Mouse (Mus musculus) T-helper 17 cell (primary cell): ENCODE data around the gene Zfp593.
"Not testable (repeated sequence)": the region's sequence is repeated elsewhere in the genome, so short reads cannot be mapped to it uniquely, and the experiment has no call there.

ENCODE experiments used
- in situ Hi-C, 2 experiments: fragments of 300-600 bp; cut with MboI, MseI; formaldehyde crosslinking; loops; 1 replicate in 1 of 2; 2 replicates in 1 of 2; pipeline ENCODE4 v1.15.1; 2025; ENCODE audit warnings: high pct_unique_total_duplicates in 2 of 2

Gene Zfp593

DNA sequence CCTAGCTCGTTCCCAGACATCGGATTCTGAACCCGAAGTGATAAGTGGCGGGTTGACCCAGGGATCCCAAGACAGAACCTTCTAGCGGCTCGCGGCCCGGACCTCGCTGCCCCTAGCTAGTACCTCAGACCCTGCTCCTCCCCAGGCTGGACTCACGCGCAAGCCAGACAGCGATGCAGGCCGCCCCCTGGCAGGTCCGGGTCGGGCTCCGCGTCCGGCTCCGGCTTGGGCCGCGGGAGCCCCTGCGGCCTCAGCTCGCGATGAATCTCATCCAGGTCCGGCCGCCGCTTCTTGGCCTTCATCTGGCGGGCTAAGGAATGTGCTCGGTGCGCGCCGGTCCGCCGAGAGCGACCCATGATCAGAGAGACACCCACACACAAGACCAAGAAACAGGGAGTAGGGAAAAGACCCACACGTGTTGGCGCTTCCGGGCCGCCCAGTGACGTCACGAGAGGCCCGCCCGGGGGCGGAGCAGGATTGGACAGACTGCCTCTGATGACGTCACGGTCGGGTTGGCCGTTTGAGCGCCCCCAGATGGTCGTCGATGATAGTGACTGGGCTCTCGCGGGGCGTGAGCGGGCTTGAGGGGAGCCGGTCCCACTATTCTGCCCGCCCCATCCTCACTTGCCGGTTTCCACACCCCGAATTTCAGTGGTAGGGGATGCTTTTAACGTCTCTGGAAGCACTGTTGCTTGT lies at the start of gene Zfp593:
TSS of gene Zfp593 (minus strand) at position 445 of the 696 bp plus-strand sequence.
- in situ Hi-C loops = loop anchor here in 1 of 2 experiments (5.0 kb wide), 1 partner anchor 47 kb away; no protein-coding TSS in a partner anchor

DNA sequence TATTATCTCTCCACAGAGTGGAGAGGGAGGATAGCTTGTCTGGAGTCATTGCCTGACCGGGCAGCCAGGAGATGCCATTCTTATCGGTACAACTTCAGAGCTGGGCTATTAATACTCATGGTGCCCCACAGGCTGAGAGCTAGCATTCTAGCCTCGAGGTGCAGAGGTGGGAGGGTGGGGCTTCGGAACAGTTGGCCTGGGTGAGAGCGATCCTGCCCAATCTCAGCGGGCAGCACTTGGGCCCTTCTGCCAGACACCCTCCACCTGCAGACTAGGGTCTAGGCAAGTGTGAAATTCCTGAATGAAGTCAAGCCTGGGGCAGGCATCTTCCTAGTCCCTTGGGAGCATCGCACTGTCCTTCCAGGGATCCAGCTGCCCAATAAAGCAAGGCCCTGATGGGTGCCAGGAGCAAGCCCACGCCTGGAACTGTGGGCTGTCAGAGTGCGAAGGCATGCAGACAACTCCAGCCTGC lies 48.3 kb upstream of the Zfp593 start:
- in situ Hi-C loops = loop anchor here (5.0 to 10.0 kb wide), 3 partner anchors 46 to 109 kb away; partner anchors contain the start of genes Cep85 (in 1 of the 2), Gm30191 (in 1 of the 2) and Zfp593 (in 1 of the 2)

DNA sequence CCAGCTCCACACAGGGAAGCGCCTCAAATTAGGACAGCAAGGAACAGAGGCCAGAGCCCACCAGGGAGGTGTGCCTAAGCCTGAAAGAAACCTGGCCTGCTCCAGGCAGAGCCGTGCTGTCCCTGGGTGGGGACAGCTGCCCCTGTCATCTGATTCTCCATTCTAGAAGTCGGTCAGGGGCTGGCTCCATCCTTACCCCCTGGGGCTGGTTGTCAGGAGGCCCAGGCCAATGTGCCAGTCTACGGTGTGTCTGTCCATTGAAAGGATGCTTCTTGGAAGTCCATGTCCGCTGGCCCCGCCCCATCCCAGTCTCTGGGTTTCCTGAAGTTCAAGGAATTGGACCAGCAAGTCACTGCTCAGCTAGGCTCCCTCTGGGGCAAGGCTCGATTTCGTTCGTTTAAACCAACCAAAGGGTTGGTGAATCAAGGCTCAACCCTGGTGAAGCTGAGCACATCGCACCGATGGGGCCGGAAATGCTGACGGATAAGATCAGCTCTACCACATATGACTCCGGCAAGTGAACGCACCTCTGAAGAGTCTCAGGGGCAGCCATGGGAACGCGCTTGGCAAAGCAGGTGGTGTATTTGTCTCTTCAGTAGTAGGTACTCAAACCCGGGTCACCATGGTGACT lies 47.8 kb upstream of the Zfp593 start:
- in situ Hi-C loops = loop anchor here (5.0 to 10.0 kb wide), 3 partner anchors 46 to 108 kb away; partner anchors contain the start of genes Cep85 (in 1 of the 2), Gm30191 (in 1 of the 2) and Zfp593 (in 1 of the 2)

DNA sequence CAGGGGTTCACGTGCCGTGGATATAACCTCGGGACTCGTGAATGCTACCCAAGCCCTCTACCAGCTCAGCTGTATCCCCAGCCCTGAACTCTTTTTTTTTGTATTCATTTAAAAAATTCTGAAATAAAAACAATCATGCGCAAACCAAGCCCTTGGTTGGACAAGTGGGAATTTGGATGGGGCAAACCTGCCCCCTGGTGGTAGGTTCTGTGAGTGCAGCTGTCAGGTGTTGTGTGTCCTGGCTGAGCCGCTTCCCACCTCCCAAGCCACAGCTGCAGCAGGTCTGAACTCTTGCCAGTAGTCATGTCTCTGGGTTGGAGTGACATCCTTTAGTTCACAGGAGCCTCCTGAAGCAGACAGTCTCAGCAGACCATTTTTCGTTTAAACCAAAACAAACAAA lies 46.7 kb upstream of the Zfp593 start:
- in situ Hi-C loops = loop anchor here (5.0 to 10.0 kb wide), 3 partner anchors 45 to 107 kb away; partner anchors contain the start of genes Cep85 (in 1 of the 2), Gm30191 (in 1 of the 2) and Zfp593 (in 1 of the 2)

DNA sequence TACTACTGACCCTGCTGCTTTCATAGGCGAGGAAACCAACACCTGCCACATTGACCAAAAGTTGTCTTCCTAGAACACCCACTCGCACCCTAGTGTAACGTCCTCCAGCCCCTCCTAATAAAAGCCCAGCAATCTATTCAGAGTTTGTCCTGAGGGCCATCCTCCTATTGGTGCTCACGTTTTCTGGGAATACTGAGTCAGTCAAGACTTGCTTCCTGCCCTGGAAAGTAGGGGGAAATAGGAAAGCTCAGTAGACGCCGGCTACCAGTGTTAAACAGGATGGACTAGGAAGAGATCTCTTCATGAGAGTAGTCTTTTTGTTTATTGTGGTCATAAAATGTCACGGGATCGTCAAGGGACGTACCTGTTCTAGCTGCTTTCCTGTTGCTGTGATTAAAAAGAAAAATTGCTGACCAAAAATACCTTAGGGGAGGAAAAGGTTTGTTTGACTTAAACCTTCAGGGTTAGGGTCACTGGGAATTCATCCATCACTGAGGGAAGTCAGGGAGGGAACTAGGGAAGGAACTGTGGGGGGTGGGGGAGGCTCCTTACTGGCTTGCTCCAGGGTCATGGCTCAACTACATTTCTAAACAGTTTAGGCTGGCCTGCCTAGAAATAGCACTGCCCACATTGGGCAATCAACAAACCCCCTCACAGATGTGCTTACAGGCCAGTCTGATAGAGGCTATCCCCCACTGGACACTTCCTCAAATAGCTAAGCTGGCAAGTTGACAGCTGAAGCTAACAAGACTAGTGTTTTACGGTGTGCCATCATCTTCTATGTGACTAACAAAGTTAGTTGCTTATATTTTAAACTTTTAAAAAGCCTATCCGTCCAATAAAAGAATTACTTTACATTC lies 43.2 kb upstream of the Zfp593 start:
- in situ Hi-C loops = loop anchor here in 1 of 2 experiments (10.0 kb wide), 1 partner anchor 1156 kb away; no protein-coding TSS in a partner anchor

DNA sequence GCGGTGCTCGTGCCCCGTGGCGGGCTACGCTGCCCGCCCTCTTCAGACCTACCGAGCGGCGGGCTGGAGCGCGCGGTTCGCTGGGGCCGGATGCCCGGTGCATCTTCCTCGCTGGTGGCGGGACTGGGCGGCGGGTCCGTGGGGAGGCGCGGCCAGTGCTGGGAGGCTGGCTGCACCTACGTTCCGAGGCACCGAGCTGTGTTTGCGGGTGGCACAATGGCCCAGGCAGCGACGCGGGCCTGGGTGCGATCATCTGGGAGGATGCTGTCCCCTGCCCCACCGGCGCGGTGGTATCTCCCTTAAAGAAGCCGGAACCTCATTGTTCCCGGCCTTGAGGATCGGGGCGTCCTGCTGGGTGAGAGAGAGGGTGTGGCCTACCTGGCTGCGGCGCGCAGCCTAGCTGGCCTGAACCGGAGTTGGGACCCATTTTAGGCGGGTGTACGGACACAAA lies 42.2 kb upstream of the Zfp593 start, which contains the start of gene Pdik1l:
TSS of gene Pdik1l (minus strand) at position 321 of the 451 bp plus-strand sequence.
- in situ Hi-C loops = loop anchor here in 1 of 2 experiments (10.0 kb wide), 1 partner anchor 1157 kb away; no protein-coding TSS in a partner anchor

DNA sequence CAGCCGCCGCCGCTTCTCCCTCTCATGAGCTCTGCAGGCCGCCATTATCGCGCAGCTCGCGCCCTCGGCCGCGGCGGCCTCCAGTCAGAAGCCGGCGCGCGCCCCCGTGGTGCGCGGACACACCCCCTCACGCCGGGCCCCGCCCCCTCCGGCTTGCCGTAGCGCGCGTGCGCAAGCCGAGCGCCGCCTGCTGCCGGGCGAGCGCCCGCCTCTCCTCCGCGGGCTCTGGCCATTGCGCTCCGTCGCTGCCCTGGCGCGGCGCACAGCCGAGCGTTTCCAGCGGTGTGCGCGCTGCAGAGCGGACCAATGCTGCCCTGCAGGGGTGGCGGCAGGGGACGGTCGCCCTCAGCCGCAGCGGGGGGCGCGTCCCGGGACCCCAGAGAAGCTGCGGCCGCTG lies 41.8 kb upstream of the Zfp593 start:
- in situ Hi-C loops = loop anchor here in 1 of 2 experiments (10.0 kb wide), 1 partner anchor 1158 kb away; no protein-coding TSS in a partner anchor

DNA sequence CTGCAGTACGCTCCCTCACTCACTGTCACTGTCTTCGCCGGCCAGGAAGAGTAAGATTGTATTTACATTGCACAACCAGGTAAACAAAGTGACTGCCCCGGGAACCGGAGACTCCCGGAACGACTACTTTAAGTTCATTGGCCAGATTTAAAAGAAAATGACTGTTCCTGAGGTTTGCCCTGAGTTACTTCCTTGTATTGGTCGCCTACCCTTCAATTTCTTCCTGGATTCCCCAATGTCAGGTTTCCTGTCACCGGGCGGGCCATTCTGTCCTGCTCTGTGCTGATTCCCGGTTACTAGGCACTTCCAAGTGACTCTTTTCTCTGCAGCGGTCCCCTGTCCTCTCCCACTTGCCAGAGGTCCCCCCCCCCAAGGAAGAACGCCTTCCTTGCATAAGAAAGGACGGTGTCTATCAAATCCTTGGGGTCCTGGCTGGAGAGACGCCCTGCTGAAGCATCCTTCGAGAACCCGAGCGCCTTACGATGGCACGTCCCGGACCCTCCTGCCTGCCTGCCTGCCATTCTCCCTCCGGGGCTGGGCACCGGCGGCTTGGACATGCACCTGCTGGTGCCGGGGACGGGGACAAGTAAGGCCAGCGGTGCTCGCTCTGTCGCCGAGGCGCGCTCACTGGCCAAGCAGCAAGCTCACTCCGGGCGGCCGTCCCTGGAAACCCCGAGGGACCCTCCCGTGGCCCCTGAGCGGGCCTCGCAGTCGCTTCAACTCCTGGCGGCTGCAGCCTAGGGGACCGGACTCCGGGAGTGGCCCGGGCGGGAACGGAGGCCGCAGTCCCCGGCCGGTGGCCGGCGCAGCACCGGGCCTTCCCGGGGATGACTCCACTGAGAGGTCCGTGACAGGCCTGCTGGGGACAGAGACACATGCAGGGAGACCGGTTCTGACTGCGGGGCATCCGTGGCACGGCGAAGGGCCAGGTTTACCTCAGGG lies 41.1 kb upstream of the Zfp593 start:
- in situ Hi-C loops = loop anchor here in 1 of 2 experiments (10.0 kb wide), 1 partner anchor 1158 kb away; no protein-coding TSS in a partner anchor

DNA sequence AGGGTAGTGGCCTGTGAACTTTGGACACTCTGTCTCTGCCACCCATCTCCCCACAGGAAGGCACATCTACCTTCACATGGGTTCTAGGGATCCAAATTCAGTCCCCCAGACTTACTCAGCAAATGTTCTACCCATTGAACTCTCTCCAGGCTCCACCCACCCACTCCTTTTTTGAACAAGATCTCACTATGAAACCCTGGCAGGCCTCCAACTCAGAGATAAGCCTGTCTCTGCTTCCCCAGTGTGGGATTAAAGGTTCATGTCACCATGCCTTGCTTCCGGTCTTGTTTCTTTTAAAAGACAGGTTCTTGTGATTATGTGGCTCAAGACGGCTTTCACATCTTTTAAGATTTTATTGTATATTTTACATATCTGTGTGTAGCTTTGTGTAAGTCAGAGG lies 39.5 kb upstream of the Zfp593 start:
- in situ Hi-C loops = loop anchor here in 1 of 2 experiments (10.0 kb wide), 1 partner anchor 1160 kb away; no protein-coding TSS in a partner anchor

DNA sequence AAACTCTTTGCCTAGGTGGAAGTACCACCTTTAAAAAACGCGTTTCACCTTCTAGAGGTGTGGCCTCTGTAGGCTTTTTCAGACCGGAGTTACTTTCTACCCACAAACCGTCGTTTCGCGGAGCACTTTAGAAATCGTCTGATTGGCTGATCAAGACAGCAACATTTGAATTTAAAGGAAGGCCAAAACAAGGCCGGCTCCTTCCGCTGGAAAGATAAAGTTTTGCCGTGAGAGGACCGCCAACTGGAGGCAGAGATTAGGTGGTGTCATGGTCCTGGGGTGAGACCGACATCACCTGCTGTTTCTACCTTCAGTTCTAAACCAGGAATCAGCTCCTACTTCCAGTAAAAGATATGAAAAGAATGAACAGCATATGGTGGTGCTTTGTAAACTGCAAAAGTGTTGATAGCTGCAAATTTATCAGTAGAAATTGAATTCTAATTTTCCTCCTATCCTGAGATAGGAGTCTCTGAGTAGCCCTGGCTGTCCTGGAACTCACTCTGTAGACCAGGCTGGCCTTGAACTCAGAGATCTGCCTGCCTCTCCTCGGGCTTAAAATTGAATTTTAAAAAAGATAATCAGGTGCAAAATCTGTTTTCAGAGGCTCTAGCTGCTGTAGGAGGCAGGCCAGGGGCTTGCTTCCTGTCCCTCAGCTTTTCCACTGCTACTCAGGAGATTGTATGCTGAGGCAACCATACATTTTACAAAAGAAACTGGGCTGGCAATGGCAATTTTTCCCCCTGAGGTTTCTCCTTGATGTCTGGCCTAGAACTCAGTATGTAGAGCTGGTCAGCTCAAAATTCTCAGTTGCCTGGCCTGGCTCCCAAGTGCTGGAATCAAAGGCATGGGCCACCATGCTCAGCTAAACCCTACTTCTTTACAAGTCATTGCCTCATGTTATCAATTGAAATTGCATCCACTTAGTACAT lies 28.3 kb upstream of the Zfp593 start:
- in situ Hi-C loops = no loop called here

DNA sequence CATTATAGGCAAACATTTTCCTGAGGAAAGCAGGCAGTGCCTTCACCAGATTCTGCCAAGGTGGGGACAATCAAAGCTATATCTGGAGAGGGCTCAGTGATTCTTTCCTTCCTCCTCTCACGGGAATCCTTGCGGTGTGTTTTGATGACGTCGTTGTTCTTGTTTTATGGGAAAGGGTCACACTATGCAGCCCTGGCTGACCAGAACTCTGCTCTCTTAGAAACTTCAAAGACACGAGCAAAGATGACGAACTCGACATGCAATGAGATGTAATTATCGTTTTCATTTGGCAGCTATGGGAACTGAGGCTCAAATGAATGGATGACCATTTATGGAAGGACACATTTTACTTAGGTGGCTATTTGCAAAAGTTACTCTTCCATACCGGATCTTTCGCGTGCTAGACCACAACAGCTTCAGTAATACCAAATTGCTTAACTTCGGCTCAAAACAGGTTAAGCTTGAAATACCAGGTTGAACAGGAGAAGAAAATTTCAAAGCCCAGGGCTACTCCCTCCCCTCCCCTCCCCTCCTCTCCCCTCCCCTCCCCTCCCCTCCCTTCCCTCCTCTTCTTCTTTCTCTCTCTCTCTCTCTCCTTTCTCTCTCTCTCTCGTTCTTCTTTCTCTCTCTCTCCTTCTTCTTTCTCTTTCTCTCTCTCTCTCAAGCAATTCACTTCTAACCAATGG lies 27.5 kb upstream of the Zfp593 start:
- in situ Hi-C loops = no loop called here

DNA sequence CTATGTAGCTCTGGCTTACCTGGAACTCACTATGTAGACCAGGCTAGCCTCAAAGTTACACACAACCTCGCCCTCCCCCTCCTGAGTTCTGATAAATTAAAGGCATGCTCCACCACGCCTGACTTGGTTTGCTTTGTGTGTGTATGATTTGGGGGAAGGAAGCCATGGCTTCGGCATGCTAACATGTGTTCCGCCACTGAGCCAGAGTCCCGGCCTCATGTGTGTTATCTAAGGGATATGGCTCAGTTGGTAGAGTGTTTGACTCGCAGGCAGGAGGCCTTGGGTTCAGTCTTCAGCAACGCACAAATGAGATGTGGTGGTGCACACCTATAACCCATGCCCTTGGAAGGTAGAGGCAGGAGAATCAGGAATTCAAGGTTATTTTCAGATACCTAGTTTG lies 26.6 kb upstream of the Zfp593 start:
- in situ Hi-C loops = no loop called here

DNA sequence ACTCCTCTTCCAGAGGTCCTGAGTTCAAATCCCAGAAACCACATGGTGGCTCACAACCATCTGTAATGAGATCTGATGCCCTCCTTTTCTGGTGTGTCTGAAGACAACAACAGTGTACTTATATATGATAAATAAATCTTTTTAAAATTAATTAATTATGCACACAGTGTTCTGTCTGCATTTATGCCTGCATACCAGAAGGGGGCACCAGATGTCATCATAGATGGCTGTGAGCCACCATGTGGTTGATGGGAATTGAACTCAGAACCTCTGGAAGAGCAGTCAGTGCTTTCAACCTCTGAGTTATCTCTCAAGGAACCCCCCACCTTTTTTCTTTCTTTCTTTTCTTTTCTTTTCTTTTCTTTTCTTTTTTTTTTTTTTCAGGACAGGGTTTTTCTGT lies 24.2 kb upstream of the Zfp593 start:
- in situ Hi-C loops = not testable (repeated sequence)

DNA sequence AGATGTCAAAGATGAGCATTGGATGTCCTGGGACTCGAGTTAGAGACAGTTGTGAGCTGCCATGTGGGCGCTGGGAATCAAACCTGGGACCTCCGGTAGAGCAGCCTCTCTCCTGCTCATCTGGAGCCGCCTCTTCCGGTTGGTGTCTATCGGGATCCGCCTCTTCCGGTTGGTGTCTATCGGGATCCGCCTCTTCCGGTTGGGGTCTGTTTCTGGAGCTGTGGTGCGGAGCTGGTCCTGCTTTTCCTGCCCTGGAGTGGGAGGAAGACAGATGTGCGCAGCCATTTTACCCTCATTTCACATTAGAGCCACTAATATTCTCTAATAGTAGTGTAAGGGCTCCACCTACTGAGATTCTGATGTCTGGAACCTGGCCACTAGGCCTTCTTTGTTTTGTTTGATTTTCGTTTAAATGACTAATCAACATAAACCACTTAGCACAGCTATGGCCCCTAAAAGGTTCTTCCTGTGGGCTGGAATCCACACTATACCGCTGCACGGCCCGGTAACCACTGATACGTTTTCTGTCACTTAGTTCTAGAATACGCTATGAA lies 22.8 kb upstream of the Zfp593 start:
- in situ Hi-C loops = no loop called here

DNA sequence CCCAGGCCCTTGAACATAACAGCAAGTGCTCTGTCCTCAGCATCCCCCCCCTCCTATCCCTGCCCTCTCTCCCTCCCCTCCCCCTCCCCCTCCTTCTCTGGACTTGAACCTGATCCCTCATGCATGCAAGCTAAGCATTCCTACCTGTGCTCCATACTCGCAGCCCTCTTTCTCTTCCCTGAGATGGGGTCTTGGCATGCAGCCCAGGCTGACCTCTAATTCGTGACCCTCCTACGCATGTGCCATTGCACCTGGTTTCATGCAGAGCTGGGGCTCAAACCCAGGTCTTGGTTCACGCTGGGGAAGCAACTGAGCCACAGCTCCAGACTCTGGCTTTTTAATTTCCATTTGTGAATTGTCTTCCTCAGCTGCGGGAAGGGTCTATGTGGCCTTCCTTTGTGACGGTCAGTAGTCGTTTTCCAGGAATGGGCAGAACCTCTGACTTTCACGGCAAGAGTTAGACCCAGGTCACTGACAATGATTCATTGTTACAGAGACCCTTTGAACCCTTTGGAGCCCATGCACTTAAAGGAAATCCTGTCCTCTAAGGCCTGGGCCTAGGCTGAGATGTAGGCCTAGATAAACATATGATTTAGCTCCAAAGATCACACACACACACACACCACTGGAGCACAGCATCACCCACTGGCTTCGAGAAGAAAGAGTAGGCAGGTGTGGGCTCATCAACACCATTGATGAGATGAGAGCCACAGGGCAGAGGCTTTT lies 20.6 kb upstream of the Zfp593 start:
- in situ Hi-C loops = no loop called here

DNA sequence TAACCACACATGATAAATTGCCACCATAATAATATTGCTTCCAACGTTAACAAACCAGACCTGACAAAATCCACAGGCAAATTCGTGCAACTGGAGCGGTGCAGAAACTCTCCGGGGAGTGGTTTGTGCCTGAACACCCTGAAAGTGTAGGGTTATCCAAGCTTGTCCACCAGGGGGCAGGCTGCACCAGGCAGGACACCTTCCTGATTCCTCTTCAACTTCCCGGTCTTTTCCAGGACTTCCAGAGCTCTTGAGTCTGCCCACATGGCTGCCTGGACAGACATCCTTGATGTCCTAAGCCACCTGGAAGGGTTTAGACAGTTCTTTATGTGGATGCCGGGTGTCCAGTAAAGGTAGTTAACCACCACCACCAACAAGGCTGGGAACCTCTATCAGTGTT lies 17.8 kb upstream of the Zfp593 start:
- in situ Hi-C loops = loop anchor here in 1 of 2 experiments (5.0 kb wide), 1 partner anchor 34 kb away; no protein-coding TSS in a partner anchor

DNA sequence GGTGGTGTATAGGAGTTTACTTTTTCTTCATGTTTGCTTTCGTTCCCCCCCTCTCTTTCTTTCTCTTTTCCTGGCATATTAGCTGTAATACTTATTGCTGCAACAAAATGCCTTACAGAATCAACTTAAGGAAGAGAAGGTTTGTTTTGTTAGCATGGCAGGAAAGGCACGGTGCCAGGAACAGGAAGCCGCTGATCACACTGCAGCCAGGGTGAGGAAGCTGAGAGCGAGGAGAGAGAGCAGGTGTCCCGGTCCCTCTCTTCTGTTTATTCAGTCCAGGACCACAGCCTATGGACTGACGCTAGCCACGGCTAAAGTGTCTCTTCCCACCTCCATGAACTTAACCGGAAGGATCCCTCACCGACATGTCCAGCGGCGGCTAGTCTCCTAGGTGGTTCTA lies 13.0 kb upstream of the Zfp593 start:
- in situ Hi-C loops = loop anchor here in 1 of 2 experiments (10.0 kb wide), 1 partner anchor 456 kb away; no protein-coding TSS in a partner anchor
